Mouse (Mus musculus) regulatory T cell (primary cell): Measurements from ENCODE around the gene Prmt6.

Experiments used
- in situ Hi-C: fragments of 300-600 bp; cut with MboI, MseI; formaldehyde crosslinking; loops from one replicate; pipeline ENCODE4 v1.15.1; 2025; ENCODE audit warnings: high pct_unique_total_duplicates

The Prmt6 gene

GRCm38 (mm10) chr3:110250839-110251700 lies at the start of gene Prmt6:
Gene Prmt6 (minus strand): TSS chr3:110250998.
- in situ Hi-C loops = no loop called here

GRCm38 (mm10) chr3:110290485-110291045 lies 39.8 kb upstream of the Prmt6 start:
- in situ Hi-C loops = no loop called here

DNA sequence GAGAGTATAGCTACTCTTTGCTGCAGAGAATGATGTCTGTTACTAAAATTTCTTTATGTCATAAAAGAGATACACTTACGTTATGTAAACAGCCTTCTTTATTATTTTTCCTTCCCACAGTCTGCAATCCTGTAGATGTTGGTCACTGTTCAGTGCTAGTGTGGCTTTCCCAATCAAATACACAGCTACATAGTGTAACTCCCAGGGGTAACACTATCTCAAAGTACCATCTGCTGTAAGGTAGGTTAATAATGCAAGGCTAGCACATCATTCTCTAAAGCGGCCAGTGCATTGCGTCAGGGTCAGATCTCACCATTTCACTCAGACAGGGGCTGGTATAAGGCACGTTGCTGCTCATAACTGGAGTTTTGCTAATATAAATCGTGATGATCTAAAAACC lies 31.9 kb upstream of the Prmt6 start:
- in situ Hi-C loops = no loop called here

- in situ Hi-C loops = no loop called here
Measured at GRCm38 (mm10) chr3:110267790-110268189, 17.0 kb upstream of the Prmt6 start.

GRCm38 (mm10) chr3:110253105-110253504 lies 2.3 kb upstream of the Prmt6 start:
- in situ Hi-C loops = no loop called here

- in situ Hi-C loops = loop anchor here (10.0 to 25.0 kb wide), 2 partner anchors 938 to 1205 kb away; no protein-coding TSS in a partner anchor
Measured at GRCm38 (mm10) chr3:110249891-110250838, 633 bp downstream of the Prmt6 start.

GRCm38 (mm10) chr3:110236819-110237463 lies 13.9 kb downstream of the Prmt6 start:
- in situ Hi-C loops = loop anchor here (25.0 kb wide), 1 partner anchor 925 kb away; no protein-coding TSS in a partner anchor
